Mouse (Mus musculus) testis, adult 2 months (tissue): ENCODE results near the gene Rplp2. TPM values are rescaled to one million over a fixed set of nuclear protein-coding genes. Genes with fewer than 3 reads are reported as not detected.

ENCODE experiments used
- H3K27ac ChIP-seq: fragments of 200-500 bp; 2 replicates; pipeline ENCODE4 v1.5.1; 2012; ENCODE audit warnings: low read depth, low read length; ENCODE audit not compliant: control insufficient read depth, insufficient read depth
- H3K27me3 ChIP-seq: fragments of 200-500 bp; 2 replicates; pipeline ENCODE4 v1.6.1; 2012; ENCODE audit warnings: mild to moderate bottlenecking, low read length, moderate library complexity; ENCODE audit not compliant: control insufficient read depth, insufficient read depth
- H3K36me3 ChIP-seq: fragments of 200-500 bp; 2 replicates; pipeline ENCODE4 v1.6.1; 2012; ENCODE audit warnings: mild to moderate bottlenecking, low read length; ENCODE audit not compliant: control insufficient read depth, insufficient read depth
- H3K4me1 ChIP-seq: fragments of 200-500 bp; 2 replicates; pipeline ENCODE4 v1.6.1; 2012; ENCODE audit warnings: low read length; ENCODE audit not compliant: control insufficient read depth, insufficient read depth
- H3K4me3 ChIP-seq: fragments of 200-500 bp; 2 replicates; pipeline ENCODE4 v1.5.1; 2012; ENCODE audit warnings: low read depth, mild to moderate bottlenecking, low read length, moderate library complexity, mixed read lengths; ENCODE audit not compliant: control insufficient read depth
- CTCF ChIP-seq: fragments of 200-500 bp; IDR thresholded peaks from 2 replicates; pipeline ENCODE4 v1.5.1; 2012; ENCODE audit warnings: low read depth, mild to moderate bottlenecking, inconsistent platforms, low read length, moderate library complexity; ENCODE audit not compliant: control insufficient read depth, insufficient read depth, insufficient replicate concordance
- POLR2A ChIP-seq: fragments of 200-500 bp; IDR thresholded peaks from 2 replicates; pipeline ENCODE4 v1.6.1; 2012; ENCODE audit warnings: low read depth, mild to moderate bottlenecking, inconsistent platforms, low read length, moderate library complexity; ENCODE audit not compliant: control insufficient read depth
- polyA plus RNA-seq: library from polyadenylated mRNA; depleted of rRNA; stranded (reverse); fragments of >200 nt; gene quantifications from 2 replicates; pipeline ENCODE4 v1.2.3, GENCODE M21; 2012

The Rplp2 gene
- polyA plus RNA-seq, 1 experiment, result 226 TPM

- Histone ChIP-seq H3K36me3 (no peaks in the 10 kb centered on the region), H3K27me3 (no peaks in the 10 kb centered on the region), H3K4me3 (peak overlapping the region; percentile 92), H3K27ac (peak overlapping the region; percentile 86), H3K4me1 (peaks cover 23% of the 10 kb centered on the region)
- no peak for TF ChIP-seq POLR2A
- no peak for TF ChIP-seq CTCF
Measured at GRCm38 (mm10) chr7:141475805-141476158, 28.6 kb downstream of the Rplp2 start.

- peaks cover 26% of the 10 kb centered on the region for H3K4me1 ChIP-seq
- H3K27ac ChIP-seq, result peak overlapping the region; percentile 86
- no peak for TF ChIP-seq CTCF
- TF ChIP-seq POLR2A, result no peak; the same call in 1 of the 2 replicates
- no peaks in the 10 kb centered on the region for H3K27me3 ChIP-seq
- no peaks in the 10 kb centered on the region for H3K36me3 ChIP-seq
- H3K4me3 ChIP-seq, result peak overlapping the region; percentile 92
Measured at GRCm38 (mm10) chr7:141476226-141476980, 29.2 kb downstream of the Rplp2 start.

- Histone ChIP-seq H3K4me1 (peaks cover 30% of the 10 kb centered on the region), H3K27me3 (no peaks in the 10 kb centered on the region), H3K27ac (peak overlapping the region; percentile 86), H3K36me3 (no peaks in the 10 kb centered on the region), H3K4me3 (peak overlapping the region; percentile 92)
- TF ChIP-seq POLR2A (no peak), CTCF (no peak)
Measured at GRCm38 (mm10) chr7:141476981-141477370, 29.8 kb downstream of the Rplp2 start.

- Histone ChIP-seq H3K36me3 (no peaks in the 10 kb centered on the region), H3K4me1 (peaks cover 37% of the 10 kb centered on the region), H3K4me3 (no peak overlapping the region), H3K27ac (peak overlapping the region; percentile 86), H3K27me3 (no peaks in the 10 kb centered on the region)
- TF ChIP-seq CTCF (no peak), POLR2A (no peak)
Measured at GRCm38 (mm10) chr7:141477578-141478269, 30.6 kb downstream of the Rplp2 start.

GRCm38 (mm10) chr7:141478270-141478748, 31.1 kb downstream of the Rplp2 start:
- TF ChIP-seq CTCF (no peak), POLR2A (no peak)
- H3K4me1 ChIP-seq, result peaks cover 39% of the 10 kb centered on the region
- H3K27me3 ChIP-seq, result no peaks in the 10 kb centered on the region
- no peaks in the 10 kb centered on the region for H3K36me3 ChIP-seq
- peak overlapping the region; percentile 86 for H3K27ac ChIP-seq
- no peak overlapping the region for H3K4me3 ChIP-seq

- H3K27ac ChIP-seq, result no peak overlapping the region
- no peak overlapping the region for H3K4me3 ChIP-seq
- H3K36me3 ChIP-seq, result no peaks in the 10 kb centered on the region
- H3K4me1 ChIP-seq, result peaks cover 27% of the 10 kb centered on the region
- TF ChIP-seq CTCF (peak; percentile 91; the same call in 1 of the 2 replicates), POLR2A (no peak)
- H3K27me3 ChIP-seq, result no peaks in the 10 kb centered on the region
Measured at GRCm38 (mm10) chr7:141480842-141481497, 33.8 kb downstream of the Rplp2 start.
